Mouse (Mus musculus) telencephalon, adult 2 months (tissue): ENCODE measurements around the gene Gm4297.
"Not testable (repeated sequence)": the region's sequence is repeated elsewhere in the genome, so short reads cannot be mapped to it uniquely, and the experiment has no call there.

Experiments
- DNase-seq: peaks from one replicate; pipeline ENCODE4 v3.0.0-alpha.2; 2011; ENCODE audit warnings: low read depth, low spot score

Gene Gm4297

GRCm38 (mm10) chrX:24574795-24575194 lies at the start of gene Gm4297:
Gene Gm4297 (minus strand): TSS chrX:24574895.
- DNase-seq, result not testable (repeated sequence)
